Mouse (Mus musculus) small intestine, adult 2 months (tissue): ENCODE measurements around the gene Deaf1.

ENCODE experiments used
- CTCF ChIP-seq: fragments of 200-500 bp; IDR thresholded peaks from 2 replicates; pipeline ENCODE4 v1.5.1; 2012; ENCODE audit warnings: low read depth, mild to moderate bottlenecking, control low read depth, inconsistent platforms, low read length, moderate library complexity, mixed read lengths; ENCODE audit not compliant: insufficient replicate concordance, insufficient read length; ENCODE audit errors: extremely low read depth
- POLR2A ChIP-seq: fragments of 200-500 bp; IDR thresholded peaks from 2 replicates; pipeline ENCODE4 v1.6.1; 2012; ENCODE audit warnings: low read depth, mild to moderate bottlenecking, control low read depth, inconsistent platforms, low read length, moderate library complexity

- TF ChIP-seq CTCF (no peak), POLR2A (no peak)
These were observed 46.0 kb downstream of the Deaf1 start for GRCm38 (mm10) chr7:141281442-141281841.
